Mouse (Mus musculus) cerebellum, adult 18-20 months (tissue): Measurements from ENCODE around the gene Krt76.
A peak's percentile ranks its signal among the peaks of the same experiment; 100 is the strongest.

Experiments
- DNase-seq, 2 experiments: peaks; one replicate each; pipeline ENCODE4 v3.0.0; 2021

Krt76 gene

GRCm38 (mm10) chr15:101859735-101860170 lies 33.0 kb downstream of the Krt76 start:
- peak; percentile 15 to 18 for DNase-seq

DNA sequence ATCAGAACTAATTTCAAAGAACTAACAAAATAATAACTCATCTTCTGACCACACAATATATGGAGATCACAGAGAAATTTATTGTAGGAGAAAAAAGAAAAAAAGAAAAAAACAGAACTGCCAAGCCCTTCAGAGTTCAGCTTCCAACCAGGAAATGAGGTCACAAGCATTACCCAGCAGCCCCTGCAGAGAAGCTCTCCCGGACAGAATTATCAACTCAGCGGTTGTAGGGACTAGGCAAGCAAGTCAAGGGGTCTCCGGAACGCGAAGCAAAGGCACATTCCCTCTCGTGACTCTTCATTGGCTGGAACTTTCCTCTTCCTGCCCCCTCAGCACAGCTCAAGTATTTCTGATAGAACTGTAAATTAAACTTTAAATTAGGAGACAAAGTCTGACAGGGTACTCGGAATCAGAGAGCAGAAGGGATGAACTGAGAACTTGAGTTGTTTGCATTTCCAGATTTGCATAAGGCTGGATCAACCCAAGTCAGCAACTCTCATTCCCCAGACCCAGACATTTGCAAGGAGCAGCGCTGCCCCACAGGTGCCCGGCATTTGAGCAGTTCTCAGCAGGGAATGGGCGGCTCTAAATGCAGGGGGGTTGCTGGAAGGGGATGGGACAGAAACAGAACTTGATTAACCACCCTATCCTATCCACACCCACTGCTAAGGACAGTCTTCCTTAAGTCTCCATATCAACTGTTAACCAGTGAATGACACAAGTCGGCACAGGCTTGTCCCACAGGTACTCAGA lies 33.9 kb downstream of the Krt76 start:
- DNase-seq, result no peak

- DNase-seq, result peak; percentile 8 to 11
Observed at GRCm38 (mm10) chr15:101856696-101857095, 36.0 kb downstream of the Krt76 start.

DNA sequence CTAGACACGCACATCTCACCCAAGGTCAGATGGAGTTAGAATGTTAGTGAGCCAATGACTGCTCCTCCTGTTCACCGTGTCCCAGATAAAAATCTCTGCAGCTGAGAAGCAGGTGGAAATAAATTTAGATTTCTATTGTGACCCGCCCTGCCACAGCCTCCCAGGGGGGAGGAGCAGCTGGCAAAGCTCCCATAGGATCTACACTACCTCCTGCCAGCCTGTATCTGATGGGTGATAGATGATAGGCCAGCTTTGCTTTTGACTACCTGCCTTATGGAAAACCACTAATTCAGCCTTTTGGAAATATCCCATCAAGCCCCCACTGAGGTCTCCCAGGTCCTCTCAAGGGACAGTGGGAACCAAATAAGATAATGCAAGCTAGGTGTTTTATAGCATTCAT lies 37.0 kb downstream of the Krt76 start:
- no peak for DNase-seq

- DNase-seq, result no peak
Observed at GRCm38 (mm10) chr15:101854294-101854693, 38.4 kb downstream of the Krt76 start.

GRCm38 (mm10) chr15:101852571-101852970 lies 40.1 kb downstream of the Krt76 start:
- DNase-seq, result no peak

- DNase-seq, result no peak
Observed at GRCm38 (mm10) chr15:101850694-101851093, 42.0 kb downstream of the Krt76 start, which contains the start of gene Krt1. TSS of gene Krt1 (minus strand) at chr15:101850794.

DNA sequence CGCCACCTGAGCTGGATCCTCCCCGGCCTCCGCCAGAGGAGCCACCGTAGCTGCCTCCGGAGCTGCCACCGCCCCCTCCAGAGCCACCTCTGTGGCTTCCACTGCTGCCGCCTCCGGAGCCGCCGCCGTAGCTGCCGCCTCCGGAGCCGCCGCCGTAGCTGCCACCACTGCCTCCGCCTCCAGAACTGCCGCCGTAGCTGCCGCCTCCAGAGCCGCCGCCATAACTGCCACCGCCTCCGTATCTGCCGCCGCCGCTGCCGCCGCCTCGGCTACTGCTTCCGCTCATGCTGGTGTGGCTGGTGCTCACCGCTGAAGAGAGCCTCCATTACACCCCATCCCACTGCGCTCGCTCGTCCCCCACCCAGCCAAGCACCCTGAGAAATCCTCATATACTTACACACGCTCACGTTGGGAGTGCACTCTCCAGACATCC lies 46.7 kb downstream of the Krt76 start:
- DNase-seq, result peak; percentile 30 to 38

DNA sequence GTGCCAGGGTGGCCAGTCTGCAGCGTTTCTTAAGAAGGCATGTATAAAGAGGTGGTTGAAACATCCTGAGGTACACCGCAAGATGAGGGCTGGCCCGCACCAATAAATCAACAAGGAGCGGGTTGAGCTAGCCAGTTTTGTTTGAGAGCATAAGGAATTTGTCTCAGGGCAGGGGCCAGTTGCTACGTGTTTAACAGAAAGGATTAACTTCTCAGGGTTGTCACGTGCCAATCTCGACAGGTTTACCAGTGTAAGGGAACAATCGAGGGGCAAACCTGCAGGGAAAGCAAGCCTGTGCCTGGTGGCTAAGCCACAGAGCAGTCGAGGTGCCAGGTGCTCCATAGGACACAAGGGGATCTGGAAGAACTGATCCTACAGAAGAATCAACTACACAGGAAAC lies 49.5 kb downstream of the Krt76 start:
- DNase-seq, result no peak

GRCm38 (mm10) chr15:101834784-101835328 lies 57.9 kb downstream of the Krt76 start:
- no peak for DNase-seq
